Mouse (Mus musculus): ENCODE measurements at regions not wholly inside any gene's neighbourhood (a gene's known extent, or its start where the extent isn't known, plus 50 kb on each side); places are given as distances from the start of the nearest gene placed in this dataset.

GRCm38 (mm10) chr12:25224201-25224600, 127.3 kb upstream of the Id2 start:
- Histone ChIP-seq H3K27me3 (ENCODE audit: control insufficient read depth, insufficient read depth, insufficient read length) (no peaks in the 10 kb centered on the region), H3K36me3 (ENCODE audit: control insufficient read depth, insufficient read depth) (no peaks in the 10 kb centered on the region), H3K79me2 (ENCODE audit: control insufficient read depth, insufficient read depth) (no peaks in the 10 kb centered on the region), H3ac (ENCODE audit: control insufficient read depth, insufficient read length, low read depth) (no peak overlapping the region), H3K79me3 (ENCODE audit: low read depth) (no peaks in the 10 kb centered on the region), H3K4me3 (ENCODE audit: insufficient read depth, poor library complexity, severe bottlenecking) (no peak overlapping the region)
- TF ChIP-seq FOSL1 (IDR thresholded peaks at IDR 0.05; ENCODE audit: insufficient read depth, low read length, poor library complexity, severe bottlenecking) (no peak), MAX (IDR thresholded peaks at IDR 0.05) (no peak), MYOD1 (IDR thresholded peaks at IDR 0.05; ENCODE audit: control insufficient read depth, insufficient read length, low read depth) (no peak), CTCF (IDR thresholded peaks at IDR 0.05; ENCODE audit: control insufficient read depth, insufficient read depth, insufficient read length) (no peak), MYOG (IDR thresholded peaks at IDR 0.05; ENCODE audit: control insufficient read depth, extremely low read depth, insufficient read length) (no peak)

GRCm38 (mm10) chr12:25223539-25223938, 126.6 kb upstream of the Id2 start:
- no peaks in the 10 kb centered on the region for H3K79me2 ChIP-seq (ENCODE audit: control insufficient read depth, insufficient read depth)
- no peaks in the 10 kb centered on the region for H3K27me3 ChIP-seq (ENCODE audit: control insufficient read depth, insufficient read depth, insufficient read length)
- H3K4me3 ChIP-seq (ENCODE audit: insufficient read depth, poor library complexity, severe bottlenecking), result no peak overlapping the region
- no peak overlapping the region for H3ac ChIP-seq (ENCODE audit: control insufficient read depth, insufficient read length, low read depth)
- TF ChIP-seq CEBPB (IDR thresholded peaks at IDR 0.05; ENCODE audit: low read depth) (no peak), FOSL1 (IDR thresholded peaks at IDR 0.05; ENCODE audit: insufficient read depth, low read length, poor library complexity, severe bottlenecking) (no peak), USF1 (IDR thresholded peaks at IDR 0.05; ENCODE audit: low read depth) (no peak), MAX (IDR thresholded peaks at IDR 0.05) (no peak), CTCF (IDR thresholded peaks at IDR 0.05; ENCODE audit: control insufficient read depth, insufficient read depth, insufficient read length) (no peak), MYOG (IDR thresholded peaks at IDR 0.05; ENCODE audit: control insufficient read depth, extremely low read depth, insufficient read length) (no peak), MYOD1 (IDR thresholded peaks at IDR 0.05; ENCODE audit: control insufficient read depth, insufficient read length, low read depth) (no peak)
- H3K36me3 ChIP-seq (ENCODE audit: control insufficient read depth, insufficient read depth), result no peaks in the 10 kb centered on the region
- H3K79me3 ChIP-seq (ENCODE audit: low read depth), result no peaks in the 10 kb centered on the region

- TF ChIP-seq USF1 (IDR thresholded peaks at IDR 0.05; ENCODE audit: low read depth) (no peak), MYOG (IDR thresholded peaks at IDR 0.05; ENCODE audit: control insufficient read depth, extremely low read depth, insufficient read length) (no peak)
- Histone ChIP-seq H3ac (ENCODE audit: control insufficient read depth, insufficient read length, low read depth) (no peak overlapping the region), H3K79me2 (ENCODE audit: control insufficient read depth, insufficient read depth) (no peaks in the 10 kb centered on the region)
Observed at GRCm38 (mm10) chr12:25220780-25221106, 123.8 kb upstream of the Id2 start.

GRCm38 (mm10) chr12:25220096-25220779, 123.3 kb upstream of the Id2 start:
- TF ChIP-seq FOSL1 (IDR thresholded peaks at IDR 0.05; ENCODE audit: insufficient read depth, low read length, poor library complexity, severe bottlenecking), result no peak
- TF ChIP-seq CTCF (IDR thresholded peaks at IDR 0.05; ENCODE audit: control insufficient read depth, insufficient read depth, insufficient read length), result no peak
- no peak for TF ChIP-seq MYOD1 (IDR thresholded peaks at IDR 0.05; ENCODE audit: control insufficient read depth, insufficient read length, low read depth)
- TF ChIP-seq MYOG (IDR thresholded peaks at IDR 0.05; ENCODE audit: control insufficient read depth, extremely low read depth, insufficient read length), result no peak
- no peak for TF ChIP-seq MAX (IDR thresholded peaks at IDR 0.05)
- TF ChIP-seq CEBPB (IDR thresholded peaks at IDR 0.05; ENCODE audit: low read depth), result no peak
- TF ChIP-seq USF1 (IDR thresholded peaks at IDR 0.05; ENCODE audit: low read depth), result no peak
- Histone ChIP-seq H3K36me3 (ENCODE audit: control insufficient read depth, insufficient read depth) (no peaks in the 10 kb centered on the region), H3ac (ENCODE audit: control insufficient read depth, insufficient read length, low read depth) (no peak overlapping the region), H3K79me2 (ENCODE audit: control insufficient read depth, insufficient read depth) (no peaks in the 10 kb centered on the region), H3K79me3 (ENCODE audit: low read depth) (no peaks in the 10 kb centered on the region), H3K4me3 (ENCODE audit: insufficient read depth, poor library complexity, severe bottlenecking) (no peak overlapping the region), H3K27me3 (ENCODE audit: control insufficient read depth, insufficient read depth, insufficient read length) (no peaks in the 10 kb centered on the region)

More at GRCm38 (mm10) chr12:25220780-25221106, 123.8 kb upstream of the Id2 start:
- no peaks in the 10 kb centered on the region for H3K36me3 ChIP-seq (ENCODE audit: control insufficient read depth, insufficient read depth)
- H3K27me3 ChIP-seq (ENCODE audit: control insufficient read depth, insufficient read depth, insufficient read length), result no peaks in the 10 kb centered on the region
- no peaks in the 10 kb centered on the region for H3K79me3 ChIP-seq (ENCODE audit: low read depth)
- no peak overlapping the region for H3K4me3 ChIP-seq (ENCODE audit: insufficient read depth, poor library complexity, severe bottlenecking)

GRCm38 (mm10) chr12:25219546-25219945, 122.6 kb upstream of the Id2 start:
- H3K79me2 ChIP-seq (ENCODE audit: control insufficient read depth, insufficient read depth), result no peaks in the 10 kb centered on the region
- no peaks in the 10 kb centered on the region for H3K79me3 ChIP-seq (ENCODE audit: low read depth)
- H3K36me3 ChIP-seq (ENCODE audit: control insufficient read depth, insufficient read depth), result no peaks in the 10 kb centered on the region
- TF ChIP-seq MYOG (IDR thresholded peaks at IDR 0.05; ENCODE audit: control insufficient read depth, extremely low read depth, insufficient read length) (no peak), MAX (IDR thresholded peaks at IDR 0.05) (no peak), CEBPB (IDR thresholded peaks at IDR 0.05; ENCODE audit: low read depth) (no peak), CTCF (IDR thresholded peaks at IDR 0.05; ENCODE audit: control insufficient read depth, insufficient read depth, insufficient read length) (no peak), FOSL1 (IDR thresholded peaks at IDR 0.05; ENCODE audit: insufficient read depth, low read length, poor library complexity, severe bottlenecking) (no peak), MYOD1 (IDR thresholded peaks at IDR 0.05; ENCODE audit: control insufficient read depth, insufficient read length, low read depth) (no peak), USF1 (IDR thresholded peaks at IDR 0.05; ENCODE audit: low read depth) (no peak)
- no peak overlapping the region for H3K4me3 ChIP-seq (ENCODE audit: insufficient read depth, poor library complexity, severe bottlenecking)
- H3K27me3 ChIP-seq (ENCODE audit: control insufficient read depth, insufficient read depth, insufficient read length), result no peaks in the 10 kb centered on the region
- no peak overlapping the region for H3ac ChIP-seq (ENCODE audit: control insufficient read depth, insufficient read length, low read depth)
